Mouse (Mus musculus) CH12.LX (cell line): ENCODE data around the gene Ift20. TPM values are rescaled to one million over a fixed set of nuclear protein-coding genes. Genes with fewer than 3 reads are reported as not detected.

Experiments used
- DNase-seq: peaks from one replicate; pipeline ENCODE4 v3.0.0-alpha.2; 2013; ENCODE audit errors: extremely low read depth
- H3K27ac ChIP-seq: 2 replicates; pipeline ENCODE4 v1.5.1; 2012; ENCODE audit warnings: low read depth, mild to moderate bottlenecking, control low read depth, moderate library complexity; ENCODE audit not compliant: insufficient read depth
- H3K27me3 ChIP-seq: replicated peaks from 2 replicates; pipeline ENCODE3; 2012; ENCODE audit warnings: inconsistent platforms
- H3K36me3 ChIP-seq, 2 experiments: replicated peaks in 1 of 2; 2 replicates each; pipeline versions ENCODE3 to v1.6.1; 2012; ENCODE audit warnings: inconsistent platforms in 1 of 2, low read length in 1 of 2, mild to moderate bottlenecking in 1 of 2, mixed read lengths in 1 of 2, moderate library complexity in 1 of 2; ENCODE audit not compliant: control insufficient read depth in 1 of 2, insufficient read depth in 1 of 2
- H3K4me1 ChIP-seq, 2 experiments: 2 replicates each; pipeline ENCODE4 v1.6.1; 2012; ENCODE audit warnings: inconsistent platforms in 1 of 2, moderate library complexity in 1 of 2; ENCODE audit not compliant: insufficient read depth in 2 of 2, control insufficient read depth in 1 of 2
- H3K4me2 ChIP-seq: 2 replicates; pipeline ENCODE4 v1.6.1; 2012; ENCODE audit warnings: low read depth, mild to moderate bottlenecking, control low read depth; ENCODE audit not compliant: poor library complexity, insufficient read depth, severe bottlenecking
- H3K4me3 ChIP-seq, 3 experiments: fragments of 150-350 bp in 1 of 3; sonication (generic) in 1 of 3; replicated peaks in 1 of 3; 2 replicates each; pipeline versions ENCODE3 to v1.5.1; 2011 to 2012; ENCODE audit warnings: low read depth in 2 of 3, low read length in 2 of 3, mild to moderate bottlenecking in 2 of 3, moderate library complexity in 2 of 3, control low read depth in 1 of 3, improper control_type of control experiment in 1 of 3, inconsistent platforms in 1 of 3, mixed read lengths in 1 of 3; ENCODE audit not compliant: poor library complexity in 1 of 3
- H3K79me2 ChIP-seq: replicated peaks from 2 replicates; pipeline ENCODE4 v1.6.1; 2012; ENCODE audit warnings: mild to moderate bottlenecking, moderate library complexity; ENCODE audit not compliant: control insufficient read depth, poor library complexity, insufficient read depth, severe bottlenecking; ENCODE audit errors: extremely low read depth
- H3K9ac ChIP-seq: 2 replicates; pipeline ENCODE4 v1.6.1; 2012; ENCODE audit warnings: low read depth, mild to moderate bottlenecking, control low read depth, moderate library complexity; ENCODE audit not compliant: insufficient read depth
- H3K9me3 ChIP-seq: replicated peaks from 2 replicates; pipeline ENCODE3; 2012; ENCODE audit warnings: low read length, inconsistent platforms, mixed read lengths
- BHLHE40 ChIP-seq: IDR thresholded peaks from 2 replicates; pipeline ENCODE4 v1.6.1; 2011; ENCODE audit warnings: mild to moderate bottlenecking, low read depth, low read length, improper control_type of control experiment
- EP300 ChIP-seq: IDR thresholded peaks from 2 replicates; pipeline ENCODE4 v1.6.1; 2011; ENCODE audit warnings: low read length, improper control_type of control experiment
- ETS1 ChIP-seq: conservative IDR thresholded peaks from 2 replicates; pipeline ENCODE4 v1.6.1; 2012; ENCODE audit warnings: low read depth, mild to moderate bottlenecking, inconsistent platforms, low read length, improper control_type of control experiment, moderate library complexity
- GABPA ChIP-seq: IDR thresholded peaks from 2 replicates; pipeline ENCODE4 v1.6.1; 2012; ENCODE audit warnings: low read depth, low read length, improper control_type of control experiment, inconsistent platforms; ENCODE audit not compliant: insufficient replicate concordance
- IRF4 ChIP-seq: IDR thresholded peaks from 2 replicates; pipeline ENCODE4 v1.6.1; 2014; ENCODE audit warnings: low read depth, mild to moderate bottlenecking, inconsistent platforms, low read length, improper control_type of control experiment
- JUND ChIP-seq: conservative IDR thresholded peaks from 2 replicates; pipeline ENCODE4 v1.6.1; 2011; ENCODE audit warnings: low read depth, low read length, improper control_type of control experiment
- KAT2A ChIP-seq: IDR thresholded peaks from 2 replicates; pipeline ENCODE4 v1.6.1; 2012; ENCODE audit warnings: low read length, improper control_type of control experiment, inconsistent platforms; ENCODE audit not compliant: insufficient replicate concordance
- MAX ChIP-seq: IDR thresholded peaks from 2 replicates; pipeline ENCODE4 v1.6.1; 2011; ENCODE audit warnings: low read length, improper control_type of control experiment
- MEF2A ChIP-seq: IDR thresholded peaks from 2 replicates; pipeline ENCODE4 v1.6.1; 2014; ENCODE audit warnings: low read depth, mild to moderate bottlenecking, inconsistent platforms, low read length, improper control_type of control experiment, borderline replicate concordance
- MXI1 ChIP-seq: IDR thresholded peaks from 2 replicates; pipeline ENCODE4 v1.6.1; 2011; ENCODE audit warnings: mild to moderate bottlenecking, low read depth, low read length, improper control_type of control experiment
- MYC ChIP-seq: IDR thresholded peaks from 2 replicates; pipeline ENCODE4 v1.6.1; 2011; ENCODE audit warnings: low read depth, mild to moderate bottlenecking, improper control_type of control experiment, low read length
- NELFE ChIP-seq: IDR thresholded peaks from 2 replicates; pipeline ENCODE4 v1.6.1; 2011; ENCODE audit warnings: low read depth, low read length, improper control_type of control experiment
- POLR2A ChIP-seq: IDR thresholded peaks from 2 replicates; pipeline ENCODE4 v1.6.1; 2011; ENCODE audit warnings: low read depth, mild to moderate bottlenecking, improper control_type of control experiment, low read length
- POLR2AphosphoS2 ChIP-seq: IDR thresholded peaks from 2 replicates; pipeline ENCODE4 v1.6.1; 2011; ENCODE audit warnings: low read depth, low read length, improper control_type of control experiment
- TBP ChIP-seq: conservative IDR thresholded peaks from 2 replicates; pipeline ENCODE4 v1.6.1; 2011; ENCODE audit warnings: low read depth, low read length, improper control_type of control experiment
- USF1 ChIP-seq: IDR thresholded peaks from 2 replicates; pipeline ENCODE4 v1.6.1; 2014; ENCODE audit warnings: low read depth, mild to moderate bottlenecking, inconsistent platforms, low read length, improper control_type of control experiment
- USF2 ChIP-seq: conservative IDR thresholded peaks from 2 replicates; pipeline ENCODE4 v1.6.1; 2011; ENCODE audit warnings: low read depth, low read length, improper control_type of control experiment
- ZC3H11A ChIP-seq: IDR thresholded peaks from 2 replicates; pipeline ENCODE4 v1.6.1; 2012; ENCODE audit warnings: low read depth, mild to moderate bottlenecking, inconsistent platforms, low read length, improper control_type of control experiment
- ZKSCAN1 ChIP-seq: IDR thresholded peaks from 2 replicates; pipeline ENCODE4 v1.6.1; 2012; ENCODE audit warnings: low read depth, inconsistent platforms, low read length, improper control_type of control experiment, borderline replicate concordance
- ZNF384 ChIP-seq: IDR thresholded peaks from 2 replicates; pipeline ENCODE4 v1.6.1; 2012; ENCODE audit warnings: low read depth, low read length, improper control_type of control experiment, inconsistent platforms
- dilution Hi-C: fragments of 300-500 bp; cut with MboI; formaldehyde crosslinking; loops from 2 replicates; pipeline ENCODE4 v1.14.3; 2020; ENCODE audit warnings: low sequenced_read_pairs; ENCODE audit not compliant: extremely low pct_unique_long_range_greater_than_20kb, extremely low pct_ligation_motif_present
- in situ Hi-C: fragments of 300-500 bp; cut with MboI; formaldehyde crosslinking; loops from 3 replicates; pipeline ENCODE4 v1.14.3; 2019; ENCODE audit warnings: low sequenced_read_pairs, low pct_ligation_motif_present, low pct_unique_long_range_greater_than_20kb, mixed read lengths
- polyA plus RNA-seq: library from polyadenylated mRNA; unstranded; fragments of >175 nt; gene quantifications from 2 replicates; pipeline ENCODE4 v1.2.1, GENCODE M21; 2012; ENCODE audit warnings: low read depth; ENCODE audit not compliant: insufficient read length
- total RNA-seq, 2 experiments: library from RNA; depleted of rRNA; stranded (reverse); fragments of 300-350 nt in 1 of 2; fragments of >200 nt in 1 of 2; gene quantifications; 2 replicates each; pipeline ENCODE4 v1.2.3; 2012 to 2014

Ift20 gene
- total and polyA plus RNA-seq, 3 experiments = 124 to 151 (median 136) TPM

DNA sequence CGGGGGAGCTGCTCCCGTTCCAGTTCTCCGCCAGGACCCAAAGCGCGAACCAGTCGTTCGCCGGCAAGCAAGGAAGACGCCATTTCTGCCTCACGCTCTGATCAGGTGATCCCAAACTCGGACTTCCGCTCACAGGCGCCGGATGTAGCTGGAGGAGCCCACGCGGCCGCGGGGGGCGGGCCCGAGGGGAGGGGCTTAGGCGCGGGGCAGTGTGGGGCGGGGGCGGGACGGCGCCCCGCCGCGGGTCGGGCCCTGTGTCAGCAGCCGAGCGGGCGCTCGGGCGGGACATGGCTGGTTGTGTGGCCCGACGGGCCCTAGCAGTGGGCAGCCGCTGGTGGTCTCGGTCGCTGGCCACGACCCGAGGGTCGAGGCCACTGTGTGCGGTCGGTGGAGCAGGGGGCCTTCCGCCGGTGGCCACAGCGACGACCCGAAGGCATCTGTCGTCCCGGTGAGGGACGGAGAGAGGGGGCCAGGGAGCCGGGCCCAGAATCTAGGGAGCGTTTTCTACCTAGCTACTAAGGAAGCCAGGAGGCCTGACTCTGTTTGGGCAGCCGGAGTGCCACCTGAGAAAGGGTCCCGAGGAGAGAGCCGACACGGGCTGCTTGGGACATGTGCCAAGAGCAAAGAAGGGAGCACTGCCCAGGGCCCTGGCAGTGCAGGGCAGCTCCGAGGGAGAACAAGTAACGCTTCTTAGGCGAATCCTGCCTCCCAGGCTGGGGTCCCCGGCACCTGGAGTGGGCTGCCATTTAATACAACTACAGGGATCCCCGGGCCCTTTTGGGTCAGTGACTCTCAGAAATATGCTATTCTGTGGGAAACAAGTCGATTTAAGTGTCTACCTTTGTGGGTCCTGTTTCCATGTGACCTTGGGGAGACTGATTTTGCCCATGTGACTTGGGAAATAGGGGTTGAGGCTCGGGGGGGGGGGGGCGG lies 23.9 kb upstream of the Ift20 start, which contains the start of the genes Tmem199 and Poldip2 (continued):
- TF ChIP-seq ETS1 (no peak), ZC3H11A (no peak), MYC (peak; percentile 88; the same call in 1 of the 2 replicates), ZNF384 (peak; percentile 29; the same call in 1 of the 2 replicates), MAX (peak; percentile 87), BHLHE40 (peak; percentile 94), EP300 (no peak), NELFE (peak; percentile 99), GABPA (no peak), IRF4 (peak; percentile 61; the same call in 1 of the 2 replicates)

DNA sequence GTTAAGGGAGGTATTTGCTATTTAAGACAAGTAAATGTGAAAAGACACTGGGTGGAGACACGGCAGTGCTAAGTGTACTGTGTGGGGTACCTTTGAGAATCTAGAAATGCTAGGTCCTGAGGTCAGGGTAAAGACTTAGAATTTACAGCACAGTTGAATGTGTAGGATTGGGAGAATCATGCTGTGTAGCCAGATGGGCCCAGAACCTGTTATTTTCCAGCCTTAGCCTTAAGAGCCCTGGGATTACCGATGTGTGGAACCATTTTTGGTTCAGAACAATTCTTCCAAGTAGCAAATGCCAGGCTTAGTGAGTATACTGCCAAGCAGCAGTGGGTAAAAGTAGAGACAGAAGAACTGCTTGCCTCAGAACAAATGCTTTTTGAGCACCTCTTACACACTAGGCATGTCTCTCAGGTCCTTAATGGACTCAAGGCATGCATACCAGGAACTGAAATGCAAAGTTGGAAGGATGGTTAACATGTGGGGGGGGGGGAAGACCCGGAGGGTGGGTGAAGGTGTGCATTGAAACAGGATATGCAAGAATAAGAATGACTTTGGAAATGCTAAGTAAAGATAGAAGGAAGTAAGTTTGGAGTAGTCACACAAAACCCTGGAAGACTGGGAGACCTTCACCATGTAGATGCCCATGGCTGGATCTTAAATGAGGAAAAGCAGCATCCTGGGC lies 22.9 kb upstream of the Ift20 start:
- TF ChIP-seq KAT2A (no peak), MXI1 (no peak), JUND (no peak), USF2 (no peak), POLR2A (no peak), POLR2AphosphoS2 (no peak), MEF2A (no peak), ETS1 (no peak), USF1 (no peak), TBP (no peak), ZNF384 (no peak), BHLHE40 (no peak), ZKSCAN1 (no peak)
- in situ Hi-C loops (no loop called here), dilution Hi-C loops (no loop called here)
- H3K4me2 ChIP-seq = peak overlapping the region; percentile 60
- H3K4me1 ChIP-seq = peaks cover 0 to 31% of the 10 kb centered on the region in 2 experiments; a peak in 2 of 4 replicates
- peaks cover 25% of the 10 kb centered on the region for H3K79me2 ChIP-seq
- peaks cover 41 to 59% of the 10 kb centered on the region in 2 experiments for H3K36me3 ChIP-seq
- H3K27me3 ChIP-seq = no peaks in the 10 kb centered on the region
- H3K9me3 ChIP-seq = no peaks in the 10 kb centered on the region
- DNase-seq = no peak
- peak overlapping the region; percentile 94 for H3K9ac ChIP-seq
- H3K27ac ChIP-seq = no peak overlapping the region
- H3K4me3 ChIP-seq = peak overlapping the region; percentile 74 to 85 (median 83)
